Mouse (Mus musculus) midbrain, embryonic 13.5 days (tissue): Measurements from ENCODE around the gene Lhcgr. TPM values are rescaled to one million over a fixed set of nuclear protein-coding genes. Genes with fewer than 3 reads are reported as not detected.

Experiments
- ATAC-seq: fragments of 200-750 bp; cut with Nextera tagmentation; 2 replicates; pipeline ENCODE4 v1.8.0; 2017; ENCODE audit warnings: mild to moderate bottlenecking, moderate TSS enrichment, moderate library complexity
- H3K27ac ChIP-seq: fragments of 300-500 bp; sonication (generic); 2 replicates; pipeline ENCODE4 v1.5.1; 2015; ENCODE audit warnings: inconsistent platforms, mild to moderate bottlenecking, moderate library complexity
- H3K27me3 ChIP-seq: fragments of 300-500 bp; sonication (generic); 2 replicates; pipeline ENCODE4 v1.6.1; 2015; ENCODE audit warnings: mild to moderate bottlenecking, inconsistent platforms
- H3K36me3 ChIP-seq: fragments of 300-500 bp; sonication (generic); 2 replicates; pipeline ENCODE4 v1.6.1; 2015; ENCODE audit warnings: mild to moderate bottlenecking, inconsistent platforms
- H3K4me1 ChIP-seq: fragments of 300-500 bp; sonication (generic); replicated peaks from 2 replicates; pipeline ENCODE4 v1.6.1; 2015; ENCODE audit warnings: inconsistent platforms
- H3K4me2 ChIP-seq: fragments of 300-500 bp; sonication (generic); replicated peaks from 2 replicates; pipeline ENCODE4 v1.6.1; 2015; ENCODE audit warnings: moderate library complexity, mild to moderate bottlenecking, inconsistent platforms
- H3K4me3 ChIP-seq: fragments of 300-500 bp; sonication (generic); replicated peaks from 2 replicates; pipeline ENCODE4 v1.5.1; 2015; ENCODE audit warnings: mild to moderate bottlenecking, inconsistent platforms
- H3K9ac ChIP-seq: fragments of 300-500 bp; sonication (generic); replicated peaks from 2 replicates; pipeline ENCODE4 v1.6.1; 2015; ENCODE audit warnings: mild to moderate bottlenecking, inconsistent platforms
- H3K9me3 ChIP-seq: fragments of 300-500 bp; sonication (generic); 2 replicates; pipeline ENCODE4 v1.6.1; 2016; ENCODE audit warnings: mild to moderate bottlenecking, inconsistent platforms
- WGBS: fragments of 180-500 bp; shearing (Covaris S2); methylation state at CpG from one replicate; pipeline ENCODE4 v1.1.7; 2015; 5-methylcytosine and 5-hydroxymethylcytosine counted together
- polyA plus RNA-seq: library from polyadenylated mRNA; unstranded; fragments of >200 nt; fragmentation: Nextera tagmentation; extraction: Ambion mirVana; gene quantifications from 2 replicates; pipeline ENCODE4 v1.2.1, GENCODE M21; 2015

Lhcgr gene
- polyA plus RNA-seq, 1 experiment from 2014 or later, result 0.42 TPM

DNA sequence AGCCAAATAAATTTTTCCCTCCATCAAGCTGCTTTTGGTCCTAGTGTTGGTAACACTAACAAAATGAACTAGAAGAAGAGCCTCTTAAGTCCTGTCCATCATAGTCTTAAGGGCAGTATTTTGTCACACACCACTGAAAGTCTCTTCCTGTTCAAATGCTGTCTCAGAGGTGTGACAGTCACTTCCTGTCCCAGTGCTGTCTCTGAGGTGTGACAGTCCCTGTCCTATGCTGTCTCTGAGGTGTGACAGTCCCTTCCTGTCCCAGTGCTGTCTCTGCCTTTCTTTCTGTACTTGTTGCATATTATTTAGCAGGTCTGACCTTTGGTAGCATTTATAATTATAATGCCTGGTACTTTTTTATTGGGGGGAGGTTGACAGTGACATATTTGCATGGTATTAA lies 90.9 kb downstream of the Lhcgr start:
- no peak overlapping the region for H3K4me3 ChIP-seq

DNA sequence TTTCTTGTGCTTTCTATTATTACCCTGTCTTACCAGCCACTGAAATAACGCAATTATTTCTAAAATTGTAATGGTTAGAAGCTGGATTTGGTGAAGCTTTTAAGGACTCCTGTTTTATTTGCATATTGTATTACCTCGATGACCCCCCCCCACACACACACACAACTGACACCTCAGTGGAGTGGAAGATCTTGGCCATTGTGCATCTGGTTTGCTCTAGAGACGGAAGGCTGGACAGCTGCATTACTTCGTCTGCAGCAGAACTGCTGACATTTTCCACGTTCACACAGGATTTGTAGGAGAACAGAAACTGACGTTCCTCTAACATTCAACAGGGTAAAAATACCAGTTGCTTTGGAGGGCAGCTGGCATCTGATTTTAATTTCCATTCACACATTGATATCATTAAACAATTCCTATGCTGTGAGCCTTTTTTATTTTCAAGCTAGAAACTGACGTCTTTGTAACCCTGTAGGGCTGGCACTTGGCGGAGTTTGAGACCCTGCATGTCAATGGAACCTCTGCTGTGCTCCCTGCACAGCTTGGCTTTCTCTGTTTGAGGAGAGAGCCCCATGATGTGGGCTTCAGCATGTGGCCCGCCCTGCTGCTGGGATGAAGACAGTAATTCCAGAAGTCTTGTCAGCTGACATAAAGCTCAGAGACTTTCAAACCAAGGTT lies 95.0 kb downstream of the Lhcgr start:
- WGBS, result 43% methylated on average over 9 of the region's 9 CpGs

More for the DNA sequence above, 90.9 kb downstream of the Lhcgr start:
- Histone ChIP-seq H3K9me3 (no peaks in the 10 kb centered on the region), H3K36me3 (no peaks in the 10 kb centered on the region), H3K9ac (no peak overlapping the region), H3K27me3 (no peaks in the 10 kb centered on the region), H3K4me1 (peaks cover 9% of the 10 kb centered on the region), H3K27ac (no peak overlapping the region), H3K4me2 (no peak overlapping the region)
- ATAC-seq, result no peak

DNA sequence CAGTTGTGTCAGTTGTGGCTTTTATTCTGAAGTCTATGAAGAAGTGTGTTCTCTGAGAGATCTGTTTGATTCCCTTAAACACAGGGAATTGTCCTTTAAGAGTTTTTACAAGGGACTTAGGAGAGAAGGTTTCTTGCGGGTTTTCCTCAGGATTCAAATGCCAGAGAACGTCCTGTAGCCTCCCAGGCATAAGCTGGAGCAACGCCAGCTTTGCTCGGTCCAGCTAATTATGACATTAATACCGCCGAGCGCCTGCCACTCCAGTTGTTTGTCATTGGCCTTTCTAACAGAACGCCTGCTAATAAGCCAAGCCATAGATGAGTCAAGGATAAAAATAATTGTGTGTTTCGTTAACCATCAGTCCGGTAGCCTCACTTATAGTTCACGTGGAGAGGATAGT lies 103.6 kb downstream of the Lhcgr start:
- Histone ChIP-seq H3K9ac (no peak overlapping the region), H3K36me3 (no peaks in the 10 kb centered on the region), H3K4me2 (no peak overlapping the region), H3K27ac (no peak overlapping the region), H3K4me3 (no peak overlapping the region), H3K27me3 (no peaks in the 10 kb centered on the region), H3K4me1 (peaks cover 4% of the 10 kb centered on the region; the same call in 1 of the 2 replicates), H3K9me3 (no peaks in the 10 kb centered on the region)
- no peak for ATAC-seq
- WGBS, result 51% methylated on average over 11 of the region's 11 CpGs

More for the DNA sequence above, 95.0 kb downstream of the Lhcgr start:
- Histone ChIP-seq H3K4me3 (no peak overlapping the region), H3K9ac (no peak overlapping the region), H3K27ac (no peak overlapping the region), H3K4me2 (no peak overlapping the region), H3K27me3 (no peaks in the 10 kb centered on the region), H3K4me1 (peaks cover 9% of the 10 kb centered on the region), H3K36me3 (no peaks in the 10 kb centered on the region), H3K9me3 (no peaks in the 10 kb centered on the region)
- no peak for ATAC-seq

DNA sequence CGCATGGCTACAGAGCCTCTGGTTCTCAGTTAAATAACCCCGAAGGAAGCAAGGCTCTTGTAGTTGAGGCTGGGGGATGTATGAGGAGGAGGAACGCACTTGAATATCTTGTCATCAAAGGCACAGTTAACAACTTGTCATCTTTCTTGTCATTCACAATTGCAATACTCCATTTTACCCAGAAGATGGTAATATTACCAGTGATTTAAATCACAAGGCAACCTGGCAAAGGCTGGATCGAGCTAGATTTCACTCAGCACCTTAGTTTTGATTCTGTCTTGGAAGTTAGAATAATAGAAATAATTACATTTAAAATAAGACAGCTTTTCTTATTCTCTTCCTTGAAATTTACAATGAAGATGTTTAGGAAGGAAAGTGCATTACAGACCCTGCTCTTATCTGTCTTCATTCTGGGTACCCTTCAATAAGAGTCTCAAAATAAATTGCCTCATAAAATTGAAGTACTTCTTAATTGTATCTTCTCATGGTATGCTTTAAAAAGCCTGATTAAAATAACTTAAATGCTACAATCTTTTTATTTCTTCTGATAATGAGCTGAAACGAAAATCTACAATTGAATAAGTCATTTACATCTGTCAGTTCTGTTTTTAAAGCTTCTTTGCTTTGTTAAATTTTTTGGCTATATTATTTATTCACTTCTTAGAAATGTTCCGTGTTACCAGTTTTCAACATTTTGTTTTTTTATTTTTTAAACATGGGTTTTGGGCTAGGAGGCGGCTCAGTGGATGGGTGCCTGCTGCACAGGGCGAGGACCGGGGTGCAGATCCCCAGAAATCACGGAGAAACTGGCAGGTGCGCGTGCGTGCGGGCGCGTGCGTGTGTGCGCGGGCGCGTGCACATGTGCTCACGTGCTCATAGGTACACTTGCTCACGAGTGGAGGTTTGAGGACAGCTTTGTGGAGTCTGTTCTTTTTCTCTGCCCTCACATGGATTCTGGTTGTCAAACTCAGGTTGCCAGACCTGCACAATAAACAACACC lies 116.2 kb downstream of the Lhcgr start:
- no peaks in the 10 kb centered on the region for H3K9me3 ChIP-seq
- H3K9ac ChIP-seq, result no peak overlapping the region
- H3K4me1 ChIP-seq, result 0 out of 2 replicates have a peak, but pooled peaks cover 3% of the 10 kb centered on the region
- WGBS, result 93% methylated on average over 23 of the region's 23 CpGs
- no peaks in the 10 kb centered on the region for H3K36me3 ChIP-seq
- no peak for ATAC-seq
- H3K27me3 ChIP-seq, result no peaks in the 10 kb centered on the region
- H3K4me2 ChIP-seq, result no peak overlapping the region
- H3K27ac ChIP-seq, result no peak overlapping the region
- H3K4me3 ChIP-seq, result no peak overlapping the region

- 40% methylated on average over 4 of the region's 4 CpGs for WGBS
- H3K4me2 ChIP-seq, result no peak overlapping the region
- H3K36me3 ChIP-seq, result no peaks in the 10 kb centered on the region
- no peak overlapping the region for H3K27ac ChIP-seq
- H3K4me3 ChIP-seq, result no peak overlapping the region
- H3K9me3 ChIP-seq, result no peaks in the 10 kb centered on the region
- ATAC-seq, result no peak
- H3K9ac ChIP-seq, result no peak overlapping the region
- peaks cover 14% of the 10 kb centered on the region for H3K4me1 ChIP-seq
- peaks cover 5% of the 10 kb centered on the region; the same call in 1 of the 2 replicates for H3K27me3 ChIP-seq
These were observed 121.0 kb downstream of the Lhcgr start for GRCm38 (mm10) chr17:88670800-88671199.

GRCm38 (mm10) chr17:88669921-88670320 lies 121.9 kb downstream of the Lhcgr start:
- no peak overlapping the region for H3K4me3 ChIP-seq
- ATAC-seq, result peak; percentile 25; the same call in 1 of the 2 replicates
- H3K27me3 ChIP-seq, result peaks cover 5% of the 10 kb centered on the region; the same call in 1 of the 2 replicates
- H3K4me2 ChIP-seq, result no peak overlapping the region
- H3K4me1 ChIP-seq, result peaks cover 14% of the 10 kb centered on the region
- no peak overlapping the region for H3K27ac ChIP-seq
- no peak overlapping the region for H3K9ac ChIP-seq
- H3K9me3 ChIP-seq, result no peaks in the 10 kb centered on the region
- 11% methylated on average over 2 of the region's 2 CpGs for WGBS
- H3K36me3 ChIP-seq, result no peaks in the 10 kb centered on the region

DNA sequence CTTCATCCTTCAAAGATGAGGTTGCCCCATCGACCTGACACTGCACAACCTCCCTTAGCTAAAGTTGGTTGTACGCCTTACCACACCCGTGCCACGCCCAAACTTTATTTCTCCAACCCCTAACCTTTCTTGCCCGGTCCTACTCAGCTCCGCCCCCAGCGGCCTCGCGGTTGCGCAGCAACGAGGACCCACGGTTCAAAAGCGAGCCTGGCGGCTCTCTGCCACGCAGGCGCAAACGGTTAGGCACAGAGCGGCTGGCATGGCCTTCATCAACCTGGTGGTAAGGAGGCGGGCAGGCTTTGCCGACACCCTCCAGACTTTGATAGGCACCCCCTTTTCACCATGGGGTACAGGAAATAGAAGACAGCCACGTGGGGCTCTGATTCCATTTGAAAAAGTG lies 123.3 kb downstream of the Lhcgr start, which contains the start of gene Gtf2a1l:
Gene Gtf2a1l, plus strand, starts transcription at position 209 of the 400 bp plus-strand sequence.
- no peak within 1 kb of the TSS for H3K4me3 ChIP-seq
- ATAC-seq, result peak; percentile 69
- peak within 1 kb of the TSS; percentile 27; the same call in 1 of the 2 replicates for H3K4me2 ChIP-seq
- H3K4me1 ChIP-seq, result peaks cover 14% of the 10 kb centered on the region
- no peaks in the 10 kb centered on the region for H3K36me3 ChIP-seq
- H3K27ac ChIP-seq, result no peak within 1 kb of the TSS
- H3K9ac ChIP-seq, result no peak within 1 kb of the TSS
- whole genome bisulfite sequencing, result 31% methylated on average over 21 of the region's 21 CpGs
- H3K9me3 ChIP-seq, result no peaks in the 10 kb centered on the region
- H3K27me3 ChIP-seq, result peaks cover 5% of the 10 kb centered on the region; the same call in 1 of the 2 replicates

Other genes with a start within 250 kb of the Lhcgr start
- gene Ston1, start 194.3 kb downstream of the Lhcgr start, polyA plus RNA-seq, result 0.89 and 1.7 TPM in 2 replicates
- gene Gtf2a1l, start 123.3 kb downstream of the Lhcgr start, polyA plus RNA-seq, result 0.12 and 0.28 TPM in 2 replicates